Mouse (Mus musculus) mouse embryonic stem cell (cell line): ENCODE results near the gene Mad2l1bp.

Experiments used
- in situ Hi-C, 2 experiments: fragments of 300-500 bp; cut with MboI; formaldehyde crosslinking; loops; 1 replicate in 1 of 2; 3 replicates in 1 of 2; pipeline ENCODE4 v1.14.3; 2019 to 2020; ENCODE audit warnings: low sequenced_read_pairs in 2 of 2, low pct_unique_long_range_greater_than_20kb in 1 of 2, mixed read lengths in 1 of 2; ENCODE audit not compliant: unreplicated experiment in 1 of 2

Mad2l1bp gene

GRCm38 (mm10) chr17:46152847-46153782, at the start of gene Mad2l1bp:
Mad2l1bp (minus strand) TSS chr17:46153553.
- in situ Hi-C loops: no loop called here

GRCm38 (mm10) chr17:46203078-46203477, 49.7 kb upstream of the Mad2l1bp start:
- in situ Hi-C loops: loop anchor here (25.0 kb wide), 1 partner anchor 766 kb away; the partner anchor contains the start of gene Cdc5l (in 2 of the 2)

GRCm38 (mm10) chr17:46202421-46203071, 49.2 kb upstream of the Mad2l1bp start, which contains the start of the genes Polh and Xpo5:
Polh (minus strand) TSS chr17:46202645.
Xpo5 (plus strand) TSS chr17:46202782.
- in situ Hi-C loops: loop anchor here (25.0 kb wide), 1 partner anchor 765 kb away; the partner anchor contains the start of gene Cdc5l (in 2 of the 2)

GRCm38 (mm10) chr17:46201151-46201550, 47.8 kb upstream of the Mad2l1bp start:
- in situ Hi-C loops: loop anchor here (25.0 kb wide), 1 partner anchor 764 kb away; the partner anchor contains the start of gene Cdc5l (in 2 of the 2)

- in situ Hi-C loops: no loop called here
Observed at GRCm38 (mm10) chr17:46188829-46189228, 35.5 kb upstream of the Mad2l1bp start.

GRCm38 (mm10) chr17:46182273-46182672, 28.9 kb upstream of the Mad2l1bp start:
- in situ Hi-C loops: no loop called here

GRCm38 (mm10) chr17:46170538-46170937, 17.2 kb upstream of the Mad2l1bp start:
- in situ Hi-C loops: no loop called here

GRCm38 (mm10) chr17:46168768-46169167, 15.4 kb upstream of the Mad2l1bp start:
- in situ Hi-C loops: no loop called here

- in situ Hi-C loops: no loop called here
Observed at GRCm38 (mm10) chr17:46168318-46168717, 15.0 kb upstream of the Mad2l1bp start.

GRCm38 (mm10) chr17:46167014-46167413, 13.7 kb upstream of the Mad2l1bp start:
- in situ Hi-C loops: no loop called here

GRCm38 (mm10) chr17:46166270-46166669, 12.9 kb upstream of the Mad2l1bp start:
- in situ Hi-C loops: no loop called here

GRCm38 (mm10) chr17:46165460-46165859, 12.1 kb upstream of the Mad2l1bp start:
- in situ Hi-C loops: no loop called here

- in situ Hi-C loops: no loop called here
Observed at GRCm38 (mm10) chr17:46164791-46165190, 11.4 kb upstream of the Mad2l1bp start.

GRCm38 (mm10) chr17:46164301-46164700, 10.9 kb upstream of the Mad2l1bp start:
- in situ Hi-C loops: no loop called here

- in situ Hi-C loops: no loop called here
Observed at GRCm38 (mm10) chr17:46162951-46163421, 9.6 kb upstream of the Mad2l1bp start.

- in situ Hi-C loops: no loop called here
Observed at GRCm38 (mm10) chr17:46162551-46162950, 9.2 kb upstream of the Mad2l1bp start.

- in situ Hi-C loops: no loop called here
Observed at GRCm38 (mm10) chr17:46161710-46162109, 8.4 kb upstream of the Mad2l1bp start.

GRCm38 (mm10) chr17:46161179-46161578, 7.8 kb upstream of the Mad2l1bp start:
- in situ Hi-C loops: no loop called here

GRCm38 (mm10) chr17:46160686-46161085, 7.3 kb upstream of the Mad2l1bp start, which contains the start of gene Gtpbp2:
Gtpbp2 (plus strand) TSS chr17:46161032.
- in situ Hi-C loops: no loop called here
